Mouse (Mus musculus) C2C12 (cell line): Measurements from ENCODE around the gene Smap2.

Source experiments
- CEBPB ChIP-seq: IDR thresholded peaks from one replicate; pipeline ENCODE4 v1.6.1; 2011; ENCODE audit warnings: low read depth, mild to moderate bottlenecking, control low read depth, moderate library complexity
- CTCF ChIP-seq: IDR thresholded peaks from one replicate; pipeline ENCODE4 v1.5.1; 2011; ENCODE audit not compliant: control insufficient read depth, insufficient read depth, insufficient read length
- MAX ChIP-seq: IDR thresholded peaks from one replicate; pipeline ENCODE4 v1.6.1; 2011; ENCODE audit warnings: mild to moderate bottlenecking, control low read depth
- MYOD1 ChIP-seq: IDR thresholded peaks from one replicate; pipeline ENCODE4 v1.6.1; 2011; ENCODE audit warnings: low read depth; ENCODE audit not compliant: control insufficient read depth, insufficient read length
- MYOG ChIP-seq: IDR thresholded peaks from one replicate; pipeline ENCODE4 v1.6.1; 2011; ENCODE audit not compliant: control insufficient read depth, insufficient read length; ENCODE audit errors: extremely low read depth

DNA sequence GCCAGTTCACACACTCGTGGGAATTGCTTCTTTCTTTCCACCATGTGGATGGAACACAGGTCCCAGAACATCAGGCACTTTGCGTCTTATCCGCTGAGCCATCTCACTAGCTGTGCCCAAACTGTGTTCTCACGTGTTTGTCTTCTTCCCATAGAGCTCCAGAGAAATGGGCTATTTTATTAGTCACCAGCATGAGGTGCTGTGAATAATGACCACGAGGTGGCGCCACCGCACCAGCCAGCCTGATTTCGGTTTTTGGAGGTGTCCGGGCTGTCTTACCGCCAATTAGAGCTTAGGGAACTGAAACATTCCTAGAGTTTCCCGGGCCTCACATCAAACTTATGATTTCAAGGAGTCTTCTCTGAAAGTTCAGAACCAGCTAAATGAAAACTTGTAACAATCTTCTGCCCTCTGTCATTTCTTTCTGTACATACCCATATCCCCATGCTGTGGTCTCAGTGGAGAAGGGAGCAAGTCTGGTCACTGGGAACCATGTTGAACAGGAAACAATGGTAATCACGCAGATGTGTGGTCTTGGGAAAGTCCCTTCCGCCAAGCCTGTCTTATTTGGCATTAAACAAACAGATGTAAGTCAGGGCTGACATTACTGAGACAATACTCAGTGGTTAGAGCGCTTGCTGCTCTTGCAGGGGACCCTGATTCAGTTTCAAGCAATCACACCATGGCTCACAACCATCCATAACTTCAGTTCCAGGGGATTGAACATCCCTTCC is 11.8 kb upstream of the Smap2 start:
- TF ChIP-seq MYOG (no peak), CTCF (peak; percentile 60), CEBPB (no peak), MAX (no peak), MYOD1 (no peak)
